Mouse (Mus musculus) hindbrain, embryonic 12.5 days (tissue): ENCODE measurements around the gene Dock4. TPM values are rescaled to one million over a fixed set of nuclear protein-coding genes. Genes with fewer than 3 reads are reported as not detected.

Source experiments
- ATAC-seq: fragments of 200-750 bp; cut with Nextera tagmentation; 2 replicates; pipeline ENCODE4 v1.8.0; 2017; ENCODE audit warnings: moderate TSS enrichment; ENCODE audit not compliant: low FRiP score
- H3K27ac ChIP-seq: fragments of 300-500 bp; sonication (generic); 2 replicates; pipeline ENCODE4 v1.5.1; 2016; ENCODE audit warnings: mild to moderate bottlenecking
- H3K27me3 ChIP-seq: fragments of 300-500 bp; sonication (generic); 2 replicates; pipeline ENCODE4 v1.6.1; 2016; ENCODE audit warnings: mild to moderate bottlenecking
- H3K36me3 ChIP-seq: fragments of 300-500 bp; sonication (generic); 2 replicates; pipeline ENCODE4 v1.6.1; 2016; ENCODE audit warnings: mild to moderate bottlenecking
- H3K4me1 ChIP-seq: fragments of 300-500 bp; sonication (generic); 2 replicates; pipeline ENCODE4 v1.6.1; 2016
- H3K4me2 ChIP-seq: fragments of 300-500 bp; sonication (generic); replicated peaks from 2 replicates; pipeline ENCODE4 v1.6.1; 2016; ENCODE audit warnings: mild to moderate bottlenecking
- H3K4me3 ChIP-seq: fragments of 300-500 bp; sonication (generic); 2 replicates; pipeline ENCODE4 v1.5.1; 2016; ENCODE audit warnings: mild to moderate bottlenecking
- H3K9ac ChIP-seq: fragments of 300-500 bp; sonication (generic); 2 replicates; pipeline ENCODE4 v1.6.1; 2016; ENCODE audit warnings: mild to moderate bottlenecking, moderate library complexity
- H3K9me3 ChIP-seq: fragments of 300-500 bp; sonication (generic); replicated peaks from 2 replicates; pipeline ENCODE4 v1.6.1; 2016; ENCODE audit warnings: mild to moderate bottlenecking
- WGBS: fragments of 180-500 bp; shearing (Covaris S2); methylation state at CpG from one replicate; pipeline ENCODE4 v1.1.7; 2016; 5-methylcytosine and 5-hydroxymethylcytosine counted together
- polyA plus RNA-seq: library from polyadenylated mRNA; unstranded; fragments of >200 nt; fragmentation: Nextera tagmentation; extraction: Ambion mirVana; gene quantifications from 2 replicates; pipeline ENCODE4 v1.2.1, GENCODE M21; 2016

Dock4 gene
- polyA plus RNA-seq, 1 experiment from 2014 or later, result 45.0 TPM

- Histone ChIP-seq H3K4me1 (0 out of 2 replicates have a peak, but pooled peaks cover 2% of the 10 kb centered on the region), H3K27me3 (no peaks in the 10 kb centered on the region), H3K27ac (no peak overlapping the region), H3K9me3 (no peaks in the 10 kb centered on the region), H3K4me3 (no peak overlapping the region), H3K36me3 (0 out of 2 replicates have a peak, but pooled peaks cover 6% of the 10 kb centered on the region), H3K4me2 (no peak overlapping the region), H3K9ac (no peak overlapping the region)
- WGBS, result 94% methylated on average over 6 of the region's 6 CpGs
- no peak for ATAC-seq
Measured at GRCm38 (mm10) chr12:40635991-40636390, 190.2 kb downstream of the Dock4 start.

GRCm38 (mm10) chr12:40637427-40637826 lies 191.7 kb downstream of the Dock4 start:
- Histone ChIP-seq H3K9ac (no peak overlapping the region), H3K4me2 (no peak overlapping the region), H3K9me3 (no peaks in the 10 kb centered on the region), H3K4me1 (0 out of 2 replicates have a peak, but pooled peaks cover 2% of the 10 kb centered on the region), H3K27me3 (no peaks in the 10 kb centered on the region), H3K4me3 (no peak overlapping the region), H3K27ac (no peak overlapping the region), H3K36me3 (peaks cover 12% of the 10 kb centered on the region; the same call in 1 of the 2 replicates)
- ATAC-seq, result no peak
- 93% methylated on average over 2 of the region's 2 CpGs for WGBS

GRCm38 (mm10) chr12:40645869-40646268 lies 200.1 kb downstream of the Dock4 start:
- WGBS, result 79% methylated on average over 6 of the region's 6 CpGs
- no peak overlapping the region for H3K4me2 ChIP-seq
- ATAC-seq, result no peak

DNA sequence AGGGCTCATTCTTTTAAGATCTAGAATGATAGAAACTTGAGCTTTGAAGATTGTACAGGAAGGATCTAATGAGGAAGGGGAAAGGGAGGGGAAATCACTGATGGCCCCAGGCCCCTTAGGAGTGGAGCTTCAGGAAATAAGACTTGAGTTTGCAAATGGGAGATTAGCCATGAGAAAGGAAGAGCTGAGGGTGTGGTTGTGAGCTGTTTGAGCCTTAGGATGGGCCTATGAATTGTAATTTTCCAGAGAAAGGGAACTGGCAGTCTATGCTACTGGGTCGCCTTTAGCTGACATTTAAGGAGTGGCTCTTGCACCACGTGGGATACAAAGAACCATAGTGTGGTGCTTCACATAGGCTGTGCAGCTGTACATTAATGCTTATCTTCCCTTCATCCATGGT lies 208.6 kb downstream of the Dock4 start:
- 77% methylated on average over 2 of the region's 2 CpGs for WGBS
- no peak overlapping the region for H3K4me3 ChIP-seq
- no peak overlapping the region for H3K4me2 ChIP-seq
- H3K27me3 ChIP-seq, result no peaks in the 10 kb centered on the region
- peaks cover 9% of the 10 kb centered on the region; the same call in 1 of the 2 replicates for H3K4me1 ChIP-seq
- H3K36me3 ChIP-seq, result peaks cover 3% of the 10 kb centered on the region; the same call in 1 of the 2 replicates
- no peaks in the 10 kb centered on the region for H3K9me3 ChIP-seq
- no peak overlapping the region for H3K27ac ChIP-seq
- no peak overlapping the region for H3K9ac ChIP-seq
- no peak for ATAC-seq

More at GRCm38 (mm10) chr12:40645869-40646268, 200.1 kb downstream of the Dock4 start:
- Histone ChIP-seq H3K27me3 (no peaks in the 10 kb centered on the region), H3K36me3 (peaks cover 13% of the 10 kb centered on the region), H3K27ac (no peak overlapping the region), H3K4me1 (no peaks in the 10 kb centered on the region), H3K9ac (no peak overlapping the region), H3K9me3 (no peaks in the 10 kb centered on the region), H3K4me3 (no peak overlapping the region)

- WGBS, result 91% methylated on average over 2 of the region's 2 CpGs
- no peaks in the 10 kb centered on the region for H3K36me3 ChIP-seq
- no peak for ATAC-seq
Measured at GRCm38 (mm10) chr12:40655861-40656260, 210.1 kb downstream of the Dock4 start.

GRCm38 (mm10) chr12:40656438-40656837 lies 210.7 kb downstream of the Dock4 start:
- 52% methylated on average over 5 of the region's 5 CpGs for WGBS
- H3K36me3 ChIP-seq, result no peaks in the 10 kb centered on the region

More at GRCm38 (mm10) chr12:40655861-40656260, 210.1 kb downstream of the Dock4 start:
- no peak overlapping the region for H3K4me3 ChIP-seq
- H3K27ac ChIP-seq, result no peak overlapping the region
- H3K9ac ChIP-seq, result no peak overlapping the region
- no peak overlapping the region for H3K4me2 ChIP-seq
- H3K27me3 ChIP-seq, result no peaks in the 10 kb centered on the region
- no peaks in the 10 kb centered on the region for H3K9me3 ChIP-seq
- peaks cover 9% of the 10 kb centered on the region; the same call in 1 of the 2 replicates for H3K4me1 ChIP-seq

DNA sequence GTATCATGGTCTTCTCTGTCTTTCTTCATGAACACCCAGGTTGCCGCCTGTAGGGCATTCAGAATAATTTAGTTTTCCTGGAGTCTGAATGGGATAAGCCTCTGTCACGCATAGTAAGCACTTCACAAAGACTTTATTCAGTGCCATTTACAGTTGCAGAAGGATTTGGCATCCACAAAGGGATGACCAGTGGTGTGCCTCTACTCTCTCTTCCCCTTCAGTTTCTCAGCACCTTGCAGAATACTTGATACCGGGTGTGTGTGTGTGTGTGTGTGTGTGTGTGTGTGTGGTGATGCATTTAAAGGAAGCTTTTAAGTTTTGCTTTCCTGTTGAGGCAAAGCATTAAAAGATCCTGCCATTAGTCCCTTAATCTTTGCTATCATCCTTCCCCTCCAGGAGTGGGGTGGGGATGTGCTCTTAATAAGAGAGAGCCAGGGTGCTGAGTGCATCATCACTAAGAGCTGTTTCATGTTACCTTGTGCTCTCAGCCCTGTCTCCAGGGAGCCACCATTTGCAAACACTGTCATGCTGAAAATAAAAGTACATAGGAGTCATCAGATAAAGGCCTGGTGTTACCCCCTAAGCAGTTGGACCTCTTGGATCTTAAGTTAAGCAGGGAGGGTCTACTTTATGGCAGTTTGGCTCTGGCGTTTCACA lies 211.6 kb downstream of the Dock4 start:
- ATAC-seq, result no peak
- Histone ChIP-seq H3K9me3 (no peaks in the 10 kb centered on the region), H3K9ac (no peak overlapping the region), H3K4me3 (no peak overlapping the region), H3K27me3 (no peaks in the 10 kb centered on the region), H3K4me1 (peaks cover 9% of the 10 kb centered on the region; the same call in 1 of the 2 replicates), H3K36me3 (no peaks in the 10 kb centered on the region), H3K27ac (no peak overlapping the region), H3K4me2 (no peak overlapping the region)
- WGBS, result 70% methylated on average over 4 of the region's 4 CpGs

More at GRCm38 (mm10) chr12:40656438-40656837, 210.7 kb downstream of the Dock4 start:
- no peaks in the 10 kb centered on the region for H3K9me3 ChIP-seq
- H3K4me1 ChIP-seq, result peaks cover 9% of the 10 kb centered on the region; the same call in 1 of the 2 replicates
- no peak for ATAC-seq
- H3K27me3 ChIP-seq, result no peaks in the 10 kb centered on the region
- H3K4me3 ChIP-seq, result no peak overlapping the region
- no peak overlapping the region for H3K27ac ChIP-seq
- H3K4me2 ChIP-seq, result no peak overlapping the region
- no peak overlapping the region for H3K9ac ChIP-seq

- H3K9me3 ChIP-seq, result no peaks in the 10 kb centered on the region
- no peak for ATAC-seq
- H3K36me3 ChIP-seq, result no peaks in the 10 kb centered on the region
- H3K4me2 ChIP-seq, result no peak overlapping the region
- 75% methylated on average over 6 of the region's 6 CpGs for WGBS
- H3K9ac ChIP-seq, result no peak overlapping the region
- H3K4me3 ChIP-seq, result no peak overlapping the region
- no peaks in the 10 kb centered on the region for H3K27me3 ChIP-seq
- H3K27ac ChIP-seq, result no peak overlapping the region
- peaks cover 9% of the 10 kb centered on the region; the same call in 1 of the 2 replicates for H3K4me1 ChIP-seq
Measured at GRCm38 (mm10) chr12:40659689-40660088, 213.9 kb downstream of the Dock4 start.

DNA sequence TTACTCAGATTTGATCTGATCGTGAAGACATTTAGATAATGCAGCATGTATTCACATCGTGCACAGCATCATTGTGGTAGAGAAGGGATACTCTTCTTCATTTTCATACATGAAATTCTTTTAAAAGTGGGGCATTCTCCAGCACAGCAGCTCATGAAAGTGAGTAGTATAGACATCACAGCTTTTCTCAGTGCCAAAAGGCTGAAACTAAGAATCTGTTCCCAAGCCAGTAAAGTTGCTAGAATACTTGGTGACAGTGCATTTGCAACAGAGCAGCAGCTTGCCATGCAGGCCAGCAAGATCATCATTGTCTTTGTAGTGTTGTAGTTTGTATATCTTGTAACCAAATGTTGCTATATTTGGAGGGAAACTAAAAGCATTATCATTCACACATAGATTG lies 223.7 kb downstream of the Dock4 start:
- Histone ChIP-seq H3K27ac (no peak overlapping the region), H3K9me3 (no peaks in the 10 kb centered on the region), H3K36me3 (no peaks in the 10 kb centered on the region), H3K27me3 (no peaks in the 10 kb centered on the region), H3K4me1 (no peaks in the 10 kb centered on the region), H3K9ac (no peak overlapping the region), H3K4me3 (no peak overlapping the region), H3K4me2 (no peak overlapping the region)
- ATAC-seq, result no peak
- 87% methylated on average over 2 of the region's 2 CpGs for WGBS

- Histone ChIP-seq H3K27ac (no peak overlapping the region), H3K4me1 (no peaks in the 10 kb centered on the region), H3K36me3 (no peaks in the 10 kb centered on the region), H3K4me2 (no peak overlapping the region), H3K27me3 (no peaks in the 10 kb centered on the region), H3K9me3 (no peaks in the 10 kb centered on the region), H3K9ac (no peak overlapping the region), H3K4me3 (no peak overlapping the region)
- ATAC-seq, result no peak
Measured at GRCm38 (mm10) chr12:40670766-40671165, 225.0 kb downstream of the Dock4 start.

DNA sequence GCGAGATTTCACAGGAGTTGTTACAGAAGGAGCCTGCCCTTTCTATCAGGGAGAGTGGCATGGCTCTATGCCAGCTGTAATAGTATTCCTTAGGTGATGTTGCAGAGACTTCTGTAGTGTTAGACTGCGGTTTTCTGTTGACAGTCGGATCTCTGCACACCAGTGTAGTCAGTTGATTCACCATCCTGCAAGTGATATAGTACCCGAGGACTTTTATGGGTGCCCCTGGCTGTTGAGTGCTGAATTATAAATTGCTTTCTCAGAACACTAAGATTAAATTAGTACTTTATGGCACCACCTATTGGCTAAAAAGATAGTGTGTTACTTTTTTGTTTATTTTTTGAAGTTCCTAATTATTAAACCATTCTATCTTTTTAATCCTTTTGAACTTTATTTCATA lies 234.0 kb downstream of the Dock4 start:
- Histone ChIP-seq H3K27me3 (no peaks in the 10 kb centered on the region), H3K9ac (no peak overlapping the region), H3K27ac (no peak overlapping the region), H3K36me3 (peaks cover 4% of the 10 kb centered on the region; the same call in 1 of the 2 replicates), H3K4me3 (no peak overlapping the region), H3K4me2 (no peak overlapping the region), H3K4me1 (no peaks in the 10 kb centered on the region), H3K9me3 (no peaks in the 10 kb centered on the region)
- no peak for ATAC-seq
- WGBS, result 80% methylated on average over 4 of the region's 4 CpGs

- no peak overlapping the region for H3K4me2 ChIP-seq
- 96% methylated on average over 1 of the region's 1 CpGs for WGBS
- peaks cover 4% of the 10 kb centered on the region; the same call in 1 of the 2 replicates for H3K36me3 ChIP-seq
- H3K4me1 ChIP-seq, result no peaks in the 10 kb centered on the region
- H3K9me3 ChIP-seq, result no peaks in the 10 kb centered on the region
- no peak overlapping the region for H3K4me3 ChIP-seq
- no peak for ATAC-seq
- no peak overlapping the region for H3K9ac ChIP-seq
- H3K27me3 ChIP-seq, result no peaks in the 10 kb centered on the region
- H3K27ac ChIP-seq, result no peak overlapping the region
Measured at GRCm38 (mm10) chr12:40680551-40680950, 234.8 kb downstream of the Dock4 start.

DNA sequence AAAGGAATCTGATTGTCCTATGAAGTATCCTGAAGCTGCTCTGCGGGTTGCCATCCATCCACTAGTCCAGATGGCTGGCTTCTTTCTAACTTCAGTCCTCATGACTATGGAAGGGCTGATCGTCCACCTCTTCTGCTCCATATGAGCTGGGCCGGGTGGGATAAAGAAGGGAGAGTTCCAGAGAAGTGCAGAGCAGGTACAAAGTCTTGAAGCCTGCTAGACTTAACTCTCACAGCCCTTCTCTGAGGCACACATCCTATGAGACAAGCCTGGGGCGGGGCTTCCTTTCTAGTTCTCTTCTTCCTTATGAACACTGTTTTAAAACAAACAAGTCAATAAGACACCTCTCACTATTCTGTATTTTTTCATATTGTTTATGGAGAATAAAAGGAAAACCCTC lies 245.7 kb downstream of the Dock4 start:
- ATAC-seq, result no peak
- Histone ChIP-seq H3K4me3 (no peak overlapping the region), H3K36me3 (peaks cover 5% of the 10 kb centered on the region; the same call in 1 of the 2 replicates), H3K4me2 (no peak overlapping the region), H3K27ac (no peak overlapping the region), H3K4me1 (no peaks in the 10 kb centered on the region), H3K9ac (no peak overlapping the region), H3K9me3 (no peaks in the 10 kb centered on the region), H3K27me3 (no peaks in the 10 kb centered on the region)
- 67% methylated on average over 4 of the region's 4 CpGs for WGBS
